Mouse (Mus musculus): ENCODE results near the gene Rnf135. TPM values are rescaled to one million over a fixed set of nuclear protein-coding genes. Genes with fewer than 3 reads are reported as not detected.
A peak's percentile ranks its signal among the peaks of the same experiment; 100 is the strongest.
"Not testable (repeated sequence)": the region's sequence is repeated elsewhere in the genome, so short reads cannot be mapped to it uniquely, and the experiment has no call there.

The Rnf135 gene
- polyA plus RNA-seq, 1 experiment, result 5.1 TPM

GRCm38 (mm10) chr11:80218657-80219293, 35.1 kb downstream of the Rnf135 start:
- H3K4me3 ChIP-seq, result no peak overlapping the region
- no peaks in the 10 kb centered on the region for H3K27me3 ChIP-seq (ENCODE audit: control insufficient read depth, insufficient read depth, insufficient read length)
- H3K36me3 ChIP-seq (ENCODE audit: control insufficient read depth, insufficient read depth), result peaks cover 11% of the 10 kb centered on the region
- H3ac ChIP-seq (ENCODE audit: control insufficient read depth, insufficient read length), result no peak overlapping the region
- TF ChIP-seq POLR2AphosphoS2 (IDR thresholded peaks at IDR 0.05; ENCODE audit: insufficient read length, low read depth), result no peak
- TF ChIP-seq POLR2A (IDR thresholded peaks at IDR 0.05; ENCODE audit: insufficient read length, low read depth), result no peak
- no peak for TF ChIP-seq REST (IDR thresholded peaks at IDR 0.05; ENCODE audit: insufficient read depth, insufficient read length)
- TF ChIP-seq USF1 (IDR thresholded peaks at IDR 0.05; ENCODE audit: low read depth), result no peak
- no peak for TF ChIP-seq TCF12 (IDR thresholded peaks at IDR 0.05; ENCODE audit: insufficient read depth, poor library complexity, severe bottlenecking)
- no peak for TF ChIP-seq MYOG (IDR thresholded peaks at IDR 0.05; ENCODE audit: control insufficient read depth in 1 of 3, insufficient read depth in 1 of 3, insufficient read length in 2 of 3, low read depth in 2 of 3)
- TF ChIP-seq TCF3 (IDR thresholded peaks at IDR 0.05; ENCODE audit: insufficient read length, low read depth), result no peak
- TF ChIP-seq MYOD1 (IDR thresholded peaks at IDR 0.05; ENCODE audit: control insufficient read depth in 1 of 3, insufficient read length in 2 of 3, low read depth in 2 of 3), result no peak
- no peak for TF ChIP-seq CEBPB (IDR thresholded peaks at IDR 0.05; ENCODE audit: insufficient read depth, poor library complexity, severe bottlenecking)
- no peak for TF ChIP-seq MAX (IDR thresholded peaks at IDR 0.05; ENCODE audit: low read depth)
- TF ChIP-seq SRF (IDR thresholded peaks at IDR 0.05; ENCODE audit: control insufficient read depth, insufficient read length, low read depth), result no peak
- no peak for TF ChIP-seq E2F4 (IDR thresholded peaks at IDR 0.05; ENCODE audit: insufficient read depth)
- no peak overlapping the region for H3K4me2 ChIP-seq (ENCODE audit: low read depth)
- H3K79me2 ChIP-seq (ENCODE audit: control insufficient read depth, insufficient read depth), result peaks cover 69% of the 10 kb centered on the region

- not testable (repeated sequence) for H3K4me3 ChIP-seq; H3K79me2 ChIP-seq (ENCODE audit: control insufficient read depth, insufficient read depth); H3K27me3 ChIP-seq (ENCODE audit: control insufficient read depth, insufficient read depth, insufficient read length); H3ac ChIP-seq (ENCODE audit: control insufficient read depth, insufficient read length); H3K4me2 ChIP-seq (ENCODE audit: low read depth)
- H3K36me3 ChIP-seq (ENCODE audit: control insufficient read depth, insufficient read depth), result peaks cover 46% of the 10 kb centered on the region
Measured at GRCm38 (mm10) chr11:80230066-80230465, 46.4 kb downstream of the Rnf135 start.

- TF ChIP-seq TCF3 (IDR thresholded peaks at IDR 0.05; ENCODE audit: insufficient read length, low read depth), result peak; percentile 73
- TF ChIP-seq MAX (IDR thresholded peaks at IDR 0.05; ENCODE audit: low read depth), result no peak
- no peak for TF ChIP-seq REST (IDR thresholded peaks at IDR 0.05; ENCODE audit: insufficient read depth, insufficient read length)
- TF ChIP-seq TCF12 (IDR thresholded peaks at IDR 0.05; ENCODE audit: insufficient read depth, poor library complexity, severe bottlenecking), result peak; percentile 5
- no peak for TF ChIP-seq E2F4 (IDR thresholded peaks at IDR 0.05; ENCODE audit: insufficient read depth)
- no peak for TF ChIP-seq POLR2A (IDR thresholded peaks at IDR 0.05; ENCODE audit: insufficient read length, low read depth)
- peak; percentile 78; the same call in 1 of the 2 replicates for TF ChIP-seq CEBPB (IDR thresholded peaks at IDR 0.05; ENCODE audit: insufficient read depth, poor library complexity, severe bottlenecking)
- no peak for TF ChIP-seq SRF (IDR thresholded peaks at IDR 0.05; ENCODE audit: control insufficient read depth, insufficient read length, low read depth)
- peak in 2 of 3 experiments; percentile 50 to 83 for TF ChIP-seq MYOD1 (IDR thresholded peaks at IDR 0.05; ENCODE audit: control insufficient read depth in 1 of 3, insufficient read length in 2 of 3, low read depth in 2 of 3)
- peak; percentile 52 to 94 (median 70) for TF ChIP-seq MYOG (IDR thresholded peaks at IDR 0.05; ENCODE audit: control insufficient read depth in 1 of 3, insufficient read depth in 1 of 3, insufficient read length in 2 of 3, low read depth in 2 of 3)
- TF ChIP-seq POLR2AphosphoS2 (IDR thresholded peaks at IDR 0.05; ENCODE audit: insufficient read length, low read depth), result no peak
- TF ChIP-seq USF1 (IDR thresholded peaks at IDR 0.05; ENCODE audit: low read depth), result no peak
- no peaks in the 10 kb centered on the region for H3K27me3 ChIP-seq (ENCODE audit: control insufficient read depth, insufficient read depth, insufficient read length)
- H3K36me3 ChIP-seq (ENCODE audit: control insufficient read depth, insufficient read depth), result peaks cover 40% of the 10 kb centered on the region
- H3K79me2 ChIP-seq (ENCODE audit: control insufficient read depth, insufficient read depth), result no peaks in the 10 kb centered on the region
- no peak overlapping the region for H3K4me2 ChIP-seq (ENCODE audit: low read depth)
- no peak overlapping the region for H3K4me3 ChIP-seq
- H3ac ChIP-seq (ENCODE audit: control insufficient read depth, insufficient read length), result no peak overlapping the region
Measured at GRCm38 (mm10) chr11:80237278-80237677, 53.6 kb downstream of the Rnf135 start.

GRCm38 (mm10) chr11:80238306-80238705, 54.7 kb downstream of the Rnf135 start:
- no peak overlapping the region for H3K4me2 ChIP-seq (ENCODE audit: low read depth)
- H3K27me3 ChIP-seq (ENCODE audit: control insufficient read depth, insufficient read depth, insufficient read length), result no peaks in the 10 kb centered on the region
- H3K4me3 ChIP-seq, result no peak overlapping the region
- peaks cover 38% of the 10 kb centered on the region for H3K36me3 ChIP-seq (ENCODE audit: control insufficient read depth, insufficient read depth)
- H3ac ChIP-seq (ENCODE audit: control insufficient read depth, insufficient read length), result no peak overlapping the region
- no peaks in the 10 kb centered on the region for H3K79me2 ChIP-seq (ENCODE audit: control insufficient read depth, insufficient read depth)
- TF ChIP-seq E2F4 (IDR thresholded peaks at IDR 0.05; ENCODE audit: insufficient read depth), result no peak
- no peak for TF ChIP-seq POLR2A (IDR thresholded peaks at IDR 0.05; ENCODE audit: insufficient read length, low read depth)
- no peak for TF ChIP-seq MYOD1 (IDR thresholded peaks at IDR 0.05; ENCODE audit: control insufficient read depth in 1 of 3, insufficient read length in 2 of 3, low read depth in 2 of 3)
- TF ChIP-seq CEBPB (IDR thresholded peaks at IDR 0.05; ENCODE audit: insufficient read depth, poor library complexity, severe bottlenecking), result no peak
- TF ChIP-seq USF1 (IDR thresholded peaks at IDR 0.05; ENCODE audit: low read depth), result no peak
- TF ChIP-seq SRF (IDR thresholded peaks at IDR 0.05; ENCODE audit: control insufficient read depth, insufficient read length, low read depth), result no peak
- no peak for TF ChIP-seq TCF12 (IDR thresholded peaks at IDR 0.05; ENCODE audit: insufficient read depth, poor library complexity, severe bottlenecking)
- TF ChIP-seq MYOG (IDR thresholded peaks at IDR 0.05; ENCODE audit: control insufficient read depth in 1 of 3, insufficient read depth in 1 of 3, insufficient read length in 2 of 3, low read depth in 2 of 3), result no peak
- no peak for TF ChIP-seq REST (IDR thresholded peaks at IDR 0.05; ENCODE audit: insufficient read depth, insufficient read length)
- no peak for TF ChIP-seq POLR2AphosphoS2 (IDR thresholded peaks at IDR 0.05; ENCODE audit: insufficient read length, low read depth)
- TF ChIP-seq TCF3 (IDR thresholded peaks at IDR 0.05; ENCODE audit: insufficient read length, low read depth), result no peak
- TF ChIP-seq MAX (IDR thresholded peaks at IDR 0.05; ENCODE audit: low read depth), result no peak

GRCm38 (mm10) chr11:80247026-80247425, 63.4 kb downstream of the Rnf135 start:
- H3K4me3 ChIP-seq, result no peak overlapping the region
- no peaks in the 10 kb centered on the region for H3K79me2 ChIP-seq (ENCODE audit: control insufficient read depth, insufficient read depth)
- no peak overlapping the region for H3ac ChIP-seq (ENCODE audit: control insufficient read depth, insufficient read length)
- TF ChIP-seq E2F4 (IDR thresholded peaks at IDR 0.05; ENCODE audit: insufficient read depth) (no peak), MYOG (IDR thresholded peaks at IDR 0.05; ENCODE audit: control insufficient read depth in 1 of 3, insufficient read depth in 1 of 3, insufficient read length in 2 of 3, low read depth in 2 of 3) (no peak), POLR2AphosphoS2 (IDR thresholded peaks at IDR 0.05; ENCODE audit: insufficient read length, low read depth) (no peak), REST (IDR thresholded peaks at IDR 0.05; ENCODE audit: insufficient read depth, insufficient read length) (no peak), TCF12 (IDR thresholded peaks at IDR 0.05; ENCODE audit: insufficient read depth, poor library complexity, severe bottlenecking) (no peak), MAX (IDR thresholded peaks at IDR 0.05; ENCODE audit: low read depth) (no peak), MYOD1 (IDR thresholded peaks at IDR 0.05; ENCODE audit: control insufficient read depth in 1 of 3, insufficient read length in 2 of 3, low read depth in 2 of 3) (no peak), TCF3 (IDR thresholded peaks at IDR 0.05; ENCODE audit: insufficient read length, low read depth) (no peak)
- H3K4me2 ChIP-seq (ENCODE audit: low read depth), result no peak overlapping the region
- no peaks in the 10 kb centered on the region for H3K27me3 ChIP-seq (ENCODE audit: control insufficient read depth, insufficient read depth, insufficient read length)
- peaks cover 41% of the 10 kb centered on the region for H3K36me3 ChIP-seq (ENCODE audit: control insufficient read depth, insufficient read depth)
